Mouse (Mus musculus) midbrain, embryonic 12.5 days (tissue): ENCODE results near the gene Snrpf. TPM values are rescaled to one million over a fixed set of nuclear protein-coding genes. Genes with fewer than 3 reads are reported as not detected.
"Not testable (repeated sequence)": the region's sequence is repeated elsewhere in the genome, so short reads cannot be mapped to it uniquely, and the experiment has no call there.

Experiments
- ATAC-seq: fragments of 200-750 bp; cut with Nextera tagmentation; 2 replicates; pipeline ENCODE4 v1.8.0; 2017; ENCODE audit warnings: low read depth, moderate TSS enrichment, moderate library complexity; ENCODE audit not compliant: low FRiP score
- H3K27ac ChIP-seq: fragments of 300-500 bp; sonication (generic); replicated peaks from 2 replicates; pipeline ENCODE4 v1.5.1; 2016; ENCODE audit warnings: mild to moderate bottlenecking
- H3K27me3 ChIP-seq: fragments of 300-500 bp; sonication (generic); 2 replicates; pipeline ENCODE4 v1.6.1; 2016; ENCODE audit warnings: mild to moderate bottlenecking
- H3K36me3 ChIP-seq: fragments of 300-500 bp; sonication (generic); 2 replicates; pipeline ENCODE4 v1.6.1; 2016
- H3K4me1 ChIP-seq: fragments of 300-500 bp; sonication (generic); 2 replicates; pipeline ENCODE4 v1.6.1; 2016
- H3K4me2 ChIP-seq: fragments of 300-500 bp; sonication (generic); replicated peaks from 2 replicates; pipeline ENCODE4 v1.6.1; 2016; ENCODE audit warnings: mild to moderate bottlenecking, moderate library complexity
- H3K4me3 ChIP-seq: fragments of 300-500 bp; sonication (generic); 2 replicates; pipeline ENCODE4 v1.5.1; 2016; ENCODE audit warnings: mild to moderate bottlenecking
- H3K9ac ChIP-seq: fragments of 300-500 bp; sonication (generic); replicated peaks from 2 replicates; pipeline ENCODE4 v1.6.1; 2016; ENCODE audit warnings: mild to moderate bottlenecking, moderate library complexity
- H3K9me3 ChIP-seq: fragments of 300-500 bp; sonication (generic); 2 replicates; pipeline ENCODE4 v1.6.1; 2016; ENCODE audit warnings: mild to moderate bottlenecking
- WGBS: fragments of 180-500 bp; shearing (Covaris S2); methylation state at CpG from one replicate; pipeline ENCODE4 v1.1.7; 2016; 5-methylcytosine and 5-hydroxymethylcytosine counted together
- polyA plus RNA-seq: library from polyadenylated mRNA; unstranded; fragments of >200 nt; fragmentation: Nextera tagmentation; extraction: Ambion mirVana; gene quantifications from 2 replicates; pipeline ENCODE4 v1.2.1, GENCODE M21; 2016

Gene Snrpf
- polyA plus RNA-seq, 1 experiment from 2014 or later, result 129 TPM

- no peak for ATAC-seq
- WGBS, result 72% methylated on average over 4 of the region's 4 CpGs
Observed at GRCm38 (mm10) chr10:93574966-93575365, 14.5 kb downstream of the Snrpf start.

GRCm38 (mm10) chr10:93572209-93572608 is 17.3 kb downstream of the Snrpf start:
- no peaks in the 10 kb centered on the region for H3K9me3 ChIP-seq
- 63% methylated on average over 2 of the region's 2 CpGs for WGBS
- no peak overlapping the region for H3K27ac ChIP-seq
- ATAC-seq, result no peak
- H3K4me1 ChIP-seq, result no peaks in the 10 kb centered on the region
- no peaks in the 10 kb centered on the region for H3K27me3 ChIP-seq
- H3K4me2 ChIP-seq, result no peak overlapping the region
- H3K9ac ChIP-seq, result no peak overlapping the region
- H3K36me3 ChIP-seq, result no peaks in the 10 kb centered on the region
- no peak overlapping the region for H3K4me3 ChIP-seq

More at GRCm38 (mm10) chr10:93574966-93575365, 14.5 kb downstream of the Snrpf start:
- Histone ChIP-seq H3K36me3 (no peaks in the 10 kb centered on the region), H3K27ac (no peak overlapping the region), H3K9ac (no peak overlapping the region), H3K4me2 (no peak overlapping the region), H3K9me3 (no peaks in the 10 kb centered on the region), H3K4me1 (no peaks in the 10 kb centered on the region), H3K27me3 (no peaks in the 10 kb centered on the region), H3K4me3 (no peak overlapping the region)

- no peaks in the 10 kb centered on the region for H3K4me1 ChIP-seq
- no peak for ATAC-seq
- H3K27ac ChIP-seq, result no peak overlapping the region
- no peaks in the 10 kb centered on the region for H3K27me3 ChIP-seq
- no peaks in the 10 kb centered on the region for H3K36me3 ChIP-seq
- no peak overlapping the region for H3K9ac ChIP-seq
- no peak overlapping the region for H3K4me3 ChIP-seq
- WGBS, result 91% methylated on average over 6 of the region's 6 CpGs
- no peak overlapping the region for H3K4me2 ChIP-seq
- H3K9me3 ChIP-seq, result no peaks in the 10 kb centered on the region
Observed at GRCm38 (mm10) chr10:93568671-93569070, 20.8 kb downstream of the Snrpf start.

GRCm38 (mm10) chr10:93567841-93568566 is 21.5 kb downstream of the Snrpf start:
- 87% methylated on average over 11 of the region's 11 CpGs for WGBS
- ATAC-seq, result no peak
- Histone ChIP-seq H3K27ac (no peak overlapping the region), H3K4me3 (no peak overlapping the region), H3K4me2 (no peak overlapping the region), H3K36me3 (no peaks in the 10 kb centered on the region), H3K27me3 (no peaks in the 10 kb centered on the region), H3K9me3 (no peaks in the 10 kb centered on the region), H3K4me1 (no peaks in the 10 kb centered on the region), H3K9ac (no peak overlapping the region)

GRCm38 (mm10) chr10:93567066-93567465 is 22.4 kb downstream of the Snrpf start:
- 94% methylated on average over 10 of the region's 10 CpGs for WGBS
- H3K36me3 ChIP-seq, result no peaks in the 10 kb centered on the region
- no peak for ATAC-seq

GRCm38 (mm10) chr10:93564518-93565090 is 24.9 kb downstream of the Snrpf start:
- H3K9me3 ChIP-seq, result no peaks in the 10 kb centered on the region
- H3K36me3 ChIP-seq, result no peaks in the 10 kb centered on the region
- H3K27me3 ChIP-seq, result no peaks in the 10 kb centered on the region
- H3K4me1 ChIP-seq, result no peaks in the 10 kb centered on the region
- no peak overlapping the region for H3K4me2 ChIP-seq
- H3K9ac ChIP-seq, result no peak overlapping the region
- H3K4me3 ChIP-seq, result no peak overlapping the region
- 89% methylated on average over 14 of the region's 14 CpGs for WGBS
- no peak for ATAC-seq
- H3K27ac ChIP-seq, result no peak overlapping the region

More at GRCm38 (mm10) chr10:93567066-93567465, 22.4 kb downstream of the Snrpf start:
- H3K4me3 ChIP-seq, result no peak overlapping the region
- H3K27ac ChIP-seq, result no peak overlapping the region
- no peak overlapping the region for H3K9ac ChIP-seq
- no peaks in the 10 kb centered on the region for H3K4me1 ChIP-seq
- H3K27me3 ChIP-seq, result no peaks in the 10 kb centered on the region
- no peak overlapping the region for H3K4me2 ChIP-seq
- H3K9me3 ChIP-seq, result no peaks in the 10 kb centered on the region

- no peak overlapping the region for H3K4me2 ChIP-seq
- 56% methylated on average over 9 of the region's 9 CpGs for WGBS
- no peaks in the 10 kb centered on the region for H3K4me1 ChIP-seq
- H3K9me3 ChIP-seq, result no peaks in the 10 kb centered on the region
- no peaks in the 10 kb centered on the region for H3K36me3 ChIP-seq
- H3K4me3 ChIP-seq, result no peak overlapping the region
- no peak overlapping the region for H3K9ac ChIP-seq
- no peak for ATAC-seq
- no peak overlapping the region for H3K27ac ChIP-seq
- no peaks in the 10 kb centered on the region for H3K27me3 ChIP-seq
Observed at GRCm38 (mm10) chr10:93559786-93560185, 29.7 kb downstream of the Snrpf start.

- not testable (repeated sequence) for H3K4me1 ChIP-seq, H3K9me3 ChIP-seq, H3K9ac ChIP-seq, H3K27ac ChIP-seq, H3K4me2 ChIP-seq, H3K4me3 ChIP-seq, ATAC-seq, H3K27me3 ChIP-seq, H3K36me3 ChIP-seq
- 84% methylated on average over 2 of the region's 2 CpGs for WGBS
Observed at GRCm38 (mm10) chr10:93557971-93558370, 31.5 kb downstream of the Snrpf start.

- H3K36me3 ChIP-seq, result no peaks in the 10 kb centered on the region
- ATAC-seq, result no peak
- no peak overlapping the region for H3K27ac ChIP-seq
- no peak overlapping the region for H3K4me3 ChIP-seq
- H3K9ac ChIP-seq, result no peak overlapping the region
- no peaks in the 10 kb centered on the region for H3K27me3 ChIP-seq
- 88% methylated on average over 8 of the region's 8 CpGs for WGBS
- no peaks in the 10 kb centered on the region; the same call in 1 of the 2 replicates for H3K4me1 ChIP-seq
- H3K4me2 ChIP-seq, result no peak overlapping the region
- no peaks in the 10 kb centered on the region for H3K9me3 ChIP-seq
Observed at GRCm38 (mm10) chr10:93552596-93552995, 36.9 kb downstream of the Snrpf start.

GRCm38 (mm10) chr10:93549821-93550220 is 39.7 kb downstream of the Snrpf start:
- ATAC-seq, result no peak
- no peaks in the 10 kb centered on the region for H3K27me3 ChIP-seq
- no peak overlapping the region for H3K27ac ChIP-seq
- H3K9ac ChIP-seq, result no peak overlapping the region
- no peaks in the 10 kb centered on the region for H3K9me3 ChIP-seq
- peaks cover 4% of the 10 kb centered on the region; the same call in 1 of the 2 replicates for H3K4me1 ChIP-seq
- H3K4me3 ChIP-seq, result no peak overlapping the region
- no peak overlapping the region for H3K4me2 ChIP-seq
- 87% methylated on average over 10 of the region's 10 CpGs for WGBS
- H3K36me3 ChIP-seq, result no peaks in the 10 kb centered on the region

- WGBS, result 15% methylated on average over 7 of the region's 7 CpGs
- no peak overlapping the region for H3K27ac ChIP-seq
- ATAC-seq, result 0 out of 2 replicates have a peak, but pooled peaks have one; percentile 30
- peaks cover 4% of the 10 kb centered on the region; the same call in 1 of the 2 replicates for H3K4me1 ChIP-seq
- no peaks in the 10 kb centered on the region for H3K9me3 ChIP-seq
- H3K4me3 ChIP-seq, result no peak overlapping the region
- H3K9ac ChIP-seq, result no peak overlapping the region
- H3K27me3 ChIP-seq, result no peaks in the 10 kb centered on the region
- no peak overlapping the region for H3K4me2 ChIP-seq
- H3K36me3 ChIP-seq, result no peaks in the 10 kb centered on the region
Observed at GRCm38 (mm10) chr10:93548991-93549390, 40.5 kb downstream of the Snrpf start.

- no peak overlapping the region for H3K27ac ChIP-seq
- no peak for ATAC-seq
- 86% methylated on average over 4 of the region's 4 CpGs for WGBS
Observed at GRCm38 (mm10) chr10:93547741-93548270, 41.7 kb downstream of the Snrpf start.

More at GRCm38 (mm10) chr10:93547741-93548270, 41.7 kb downstream of the Snrpf start:
- H3K4me2 ChIP-seq, result no peak overlapping the region
- H3K27me3 ChIP-seq, result no peaks in the 10 kb centered on the region
- H3K4me1 ChIP-seq, result peaks cover 4% of the 10 kb centered on the region; the same call in 1 of the 2 replicates
- H3K9ac ChIP-seq, result no peak overlapping the region
- no peaks in the 10 kb centered on the region for H3K9me3 ChIP-seq
- H3K36me3 ChIP-seq, result no peaks in the 10 kb centered on the region
- no peak overlapping the region for H3K4me3 ChIP-seq
